Mouse (Mus musculus) stomach, embryonic 16.5 days (tissue): ENCODE measurements at regions not wholly inside any gene's neighbourhood (a gene's known extent, or its start where the extent isn't known, plus 50 kb on each side); places are given as distances from the start of the nearest gene placed in this dataset.
A peak's percentile ranks its signal among the peaks of the same experiment; 100 is the strongest.
"Not testable (repeated sequence)": the region's sequence is repeated elsewhere in the genome, so short reads cannot be mapped to it uniquely, and the experiment has no call there.

Experiments used
- ATAC-seq: fragments of 200-750 bp; cut with Nextera tagmentation; 2 replicates; pipeline ENCODE4 v1.8.0; 2017; ENCODE audit warnings: moderate number of reproducible peaks, moderate TSS enrichment; ENCODE audit not compliant: insufficient read depth, low FRiP score
- H3K27ac ChIP-seq: fragments of 300-500 bp; sonication (generic); 2 replicates; pipeline ENCODE4 v1.5.1; 2014; ENCODE audit warnings: low read length
- H3K27me3 ChIP-seq: fragments of 300-500 bp; sonication (generic); 2 replicates; pipeline ENCODE4 v1.6.1; 2014; ENCODE audit warnings: low read length, control low read depth, mixed read lengths; ENCODE audit not compliant: control insufficient read depth, insufficient read depth
- H3K36me3 ChIP-seq: fragments of 300-500 bp; sonication (generic); 2 replicates; pipeline ENCODE4 v1.6.1; 2014; ENCODE audit warnings: low read length; ENCODE audit not compliant: control insufficient read depth, insufficient read depth
- H3K4me1 ChIP-seq: fragments of 300-500 bp; sonication (generic); 2 replicates; pipeline ENCODE4 v1.6.1; 2014; ENCODE audit warnings: low read length, control low read depth, mixed read lengths; ENCODE audit not compliant: control insufficient read depth, insufficient read depth
- H3K4me2 ChIP-seq: fragments of 300-500 bp; sonication (generic); 2 replicates; pipeline ENCODE4 v1.6.1; 2014; ENCODE audit warnings: low read depth, low read length, mixed read lengths
- H3K4me3 ChIP-seq: fragments of 300-500 bp; sonication (generic); replicated peaks from 2 replicates; pipeline ENCODE4 v1.5.1; 2014; ENCODE audit warnings: mild to moderate bottlenecking, low read length
- H3K9ac ChIP-seq: fragments of 300-500 bp; sonication (generic); 2 replicates; pipeline ENCODE4 v1.6.1; 2014; ENCODE audit warnings: low read length
- H3K9me3 ChIP-seq: fragments of 300-500 bp; sonication (generic); replicated peaks from 2 replicates; pipeline ENCODE4 v1.6.1; 2016; ENCODE audit warnings: low read length, control low read depth; ENCODE audit not compliant: control insufficient read depth
- WGBS: fragments of 180-500 bp; shearing (Covaris S2); extraction: QIAGEN DNeasy Blood & Tissue Kit; methylation state at CpG from one replicate; pipeline ENCODE4 v1.1.7; 2014; 5-methylcytosine and 5-hydroxymethylcytosine counted together

GRCm38 (mm10) chr12:27916401-27916920 lies 574.1 kb upstream of the Sox11 start:
- H3K9ac ChIP-seq = no peak overlapping the region
- H3K4me2 ChIP-seq = no peak overlapping the region
- ATAC-seq = no peak
- H3K27ac ChIP-seq = no peak overlapping the region
- no peaks in the 10 kb centered on the region for H3K27me3 ChIP-seq
- 55% methylated on average over 3 of the region's 3 CpGs for WGBS
- no peaks in the 10 kb centered on the region for H3K9me3 ChIP-seq
- H3K4me3 ChIP-seq = no peak overlapping the region
- H3K4me1 ChIP-seq = no peaks in the 10 kb centered on the region
- no peaks in the 10 kb centered on the region for H3K36me3 ChIP-seq

GRCm38 (mm10) chr12:27909417-27910100 lies 567.2 kb upstream of the Sox11 start:
- WGBS = 81% methylated on average over 5 of the region's 5 CpGs
- no peaks in the 10 kb centered on the region for H3K36me3 ChIP-seq
- H3K27me3 ChIP-seq = no peaks in the 10 kb centered on the region
- no peak for ATAC-seq
- no peaks in the 10 kb centered on the region for H3K9me3 ChIP-seq
- H3K4me3 ChIP-seq = no peak overlapping the region
- H3K27ac ChIP-seq = no peak overlapping the region
- no peak overlapping the region for H3K9ac ChIP-seq
- no peaks in the 10 kb centered on the region for H3K4me1 ChIP-seq
- H3K4me2 ChIP-seq = no peak overlapping the region

- H3K9me3 ChIP-seq, H3K4me2 ChIP-seq, H3K36me3 ChIP-seq, H3K9ac ChIP-seq, H3K4me1 ChIP-seq, H3K27ac ChIP-seq, H3K4me3 ChIP-seq, ATAC-seq, H3K27me3 ChIP-seq: not testable (repeated sequence)
These were observed 554.3 kb upstream of the Sox11 start for GRCm38 (mm10) chr12:27896682-27897081.

- H3K4me3 ChIP-seq = no peak overlapping the region
- H3K9ac ChIP-seq = no peak overlapping the region
- H3K4me1 ChIP-seq = no peaks in the 10 kb centered on the region
- H3K4me2 ChIP-seq = no peak overlapping the region
- 30% methylated on average over 4 of the region's 4 CpGs for WGBS
- no peaks in the 10 kb centered on the region for H3K27me3 ChIP-seq
- no peak overlapping the region for H3K27ac ChIP-seq
- ATAC-seq = no peak
- no peaks in the 10 kb centered on the region for H3K36me3 ChIP-seq
- no peaks in the 10 kb centered on the region for H3K9me3 ChIP-seq
These were observed 539.3 kb upstream of the Sox11 start for GRCm38 (mm10) chr12:27881720-27882119.

GRCm38 (mm10) chr12:27866421-27866820 lies 524.0 kb upstream of the Sox11 start:
- Histone ChIP-seq H3K36me3 (no peaks in the 10 kb centered on the region), H3K4me1 (no peaks in the 10 kb centered on the region), H3K9me3 (no peaks in the 10 kb centered on the region), H3K27ac (no peak overlapping the region), H3K4me3 (no peak overlapping the region), H3K4me2 (no peak overlapping the region), H3K27me3 (no peaks in the 10 kb centered on the region), H3K9ac (no peak overlapping the region)
- ATAC-seq = no peak
- 52% methylated on average over 1 of the region's 1 CpGs for WGBS

- Histone ChIP-seq H3K9ac (no peak overlapping the region), H3K36me3 (no peaks in the 10 kb centered on the region), H3K4me2 (no peak overlapping the region), H3K4me1 (no peaks in the 10 kb centered on the region), H3K27ac (no peak overlapping the region), H3K4me3 (no peak overlapping the region), H3K27me3 (no peaks in the 10 kb centered on the region), H3K9me3 (no peaks in the 10 kb centered on the region)
- 96% methylated on average over 3 of the region's 3 CpGs for WGBS
- ATAC-seq = no peak
These were observed 507.2 kb upstream of the Sox11 start for GRCm38 (mm10) chr12:27849537-27849936.

- ATAC-seq = no peak
- Histone ChIP-seq H3K27ac (no peak overlapping the region), H3K36me3 (no peaks in the 10 kb centered on the region), H3K4me3 (no peak overlapping the region), H3K9ac (no peak overlapping the region), H3K9me3 (no peaks in the 10 kb centered on the region), H3K27me3 (no peaks in the 10 kb centered on the region), H3K4me2 (no peak overlapping the region), H3K4me1 (no peaks in the 10 kb centered on the region)
- 77% methylated on average over 3 of the region's 3 CpGs for WGBS
These were observed 506.7 kb upstream of the Sox11 start for GRCm38 (mm10) chr12:27849099-27849498.

GRCm38 (mm10) chr12:27848141-27848540 lies 505.8 kb upstream of the Sox11 start:
- Histone ChIP-seq H3K4me3 (no peak overlapping the region), H3K4me2 (no peak overlapping the region), H3K9ac (no peak overlapping the region), H3K27me3 (no peaks in the 10 kb centered on the region), H3K27ac (no peak overlapping the region), H3K9me3 (no peaks in the 10 kb centered on the region), H3K36me3 (no peaks in the 10 kb centered on the region), H3K4me1 (no peaks in the 10 kb centered on the region)
- 60% methylated on average over 5 of the region's 5 CpGs for WGBS
- no peak for ATAC-seq

- peak; percentile 29; the same call in 1 of the 2 replicates for ATAC-seq
- H3K27me3 ChIP-seq = no peaks in the 10 kb centered on the region
- no peaks in the 10 kb centered on the region for H3K36me3 ChIP-seq
These were observed 505.0 kb upstream of the Sox11 start for GRCm38 (mm10) chr12:27847397-27847796.

More at GRCm38 (mm10) chr12:27847397-27847796, 505.0 kb upstream of the Sox11 start:
- H3K27ac ChIP-seq = no peak overlapping the region
- H3K4me3 ChIP-seq = no peak overlapping the region
- H3K9me3 ChIP-seq = no peaks in the 10 kb centered on the region
- no peak overlapping the region for H3K4me2 ChIP-seq
- no peaks in the 10 kb centered on the region for H3K4me1 ChIP-seq
- WGBS = 55% methylated on average over 10 of the region's 10 CpGs
- no peak overlapping the region for H3K9ac ChIP-seq
